Comparison of ENCODE assay signal across 7 mouse cellular contexts in the genomic region with DNA sequence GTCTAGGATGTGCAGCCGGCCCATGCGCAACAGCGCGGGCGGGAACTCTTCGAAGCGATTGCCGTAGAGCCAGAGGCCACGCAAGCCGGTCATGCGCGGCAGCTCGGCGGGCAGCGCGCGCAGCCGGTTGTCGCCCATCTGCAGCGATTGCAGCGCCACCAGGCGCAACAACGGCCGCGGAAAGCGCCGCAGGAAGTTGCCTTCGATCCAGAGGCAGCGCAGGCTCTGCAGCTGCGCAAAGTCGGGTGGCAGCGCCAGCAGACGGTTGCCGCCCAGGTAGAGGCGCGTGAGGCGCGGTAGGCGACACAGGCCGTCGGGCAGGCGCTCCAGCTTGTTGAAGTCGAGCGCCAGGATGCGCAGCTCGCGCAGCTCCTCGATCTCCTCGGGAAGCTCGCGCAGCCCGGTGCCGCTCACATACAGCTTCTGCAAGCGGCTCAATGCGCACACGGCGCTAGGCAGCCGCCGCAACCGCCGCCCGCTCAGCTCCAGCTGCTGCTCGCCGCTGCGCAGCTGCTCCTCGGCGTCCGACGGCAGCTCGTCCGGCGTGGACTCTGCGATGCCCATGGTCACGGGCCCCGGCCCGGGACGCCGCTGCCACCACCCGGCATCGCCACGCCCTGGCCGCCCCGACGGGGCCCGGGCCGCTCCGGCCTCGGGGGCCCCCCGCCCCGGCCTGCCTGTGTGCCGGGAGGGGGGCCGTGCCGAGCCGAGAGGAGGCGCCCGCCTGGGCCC. TPM values are rescaled to one million over a fixed set of nuclear protein-coding genes. Genes with fewer than 3 reads are reported as not detected.
A peak's percentile ranks its signal among the peaks of the same experiment; 100 is the strongest.
DNase-seq lines count a peak whose midpoint lies in the region; ATAC-seq and TF ChIP-seq lines count a peak whose summit lies in the region.

A gene (minus strand): TSS at position 722 of the 732 bp plus-strand sequence.

- no peaks in the 10 kb centered on the region for H3K9me3 ChIP-seq in heart, embryonic 15.5 days (replicated peaks)
- no peaks in the 10 kb centered on the region for H3K9me3 ChIP-seq in liver, embryonic 16.5 days (replicated peaks; ENCODE audit: control insufficient read depth, low read length)

- no peak within 1 kb of the TSS for H3K27ac ChIP-seq in heart, embryonic 15.5 days
- no peak within 1 kb of the TSS for H3K27ac ChIP-seq in liver, embryonic 16.5 days (ENCODE audit: low read length)
- no peak within 1 kb of the TSS for H3K27ac ChIP-seq in olfactory bulb, adult 2 months (ENCODE audit: insufficient read depth, low read depth, low read length)

- peaks cover 98% of the 10 kb centered on the region for H3K27me3 ChIP-seq in heart, embryonic 15.5 days
- H3K27me3 ChIP-seq in liver, embryonic 16.5 days (ENCODE audit: control insufficient read depth, insufficient read depth, low read depth, low read length), result peaks cover 73% of the 10 kb centered on the region

- peak within 1 kb of the TSS; percentile 86 for H3K4me2 ChIP-seq in heart, embryonic 15.5 days
- H3K4me2 ChIP-seq in liver, embryonic 16.5 days (ENCODE audit: low read depth, low read length), result peak within 1 kb of the TSS; percentile 57

- 0 out of 2 replicates have a peak, but pooled peaks have one; percentile 2 for TF ChIP-seq POLR2A in olfactory bulb, adult 2 months (IDR thresholded peaks at IDR 0.05; ENCODE audit: insufficient read depth, low read depth, low read length)

- no peaks in the 10 kb centered on the region for H3K36me3 ChIP-seq in heart, embryonic 15.5 days
- H3K36me3 ChIP-seq in liver, embryonic 16.5 days (ENCODE audit: control insufficient read depth, insufficient read depth), result no peaks in the 10 kb centered on the region

- peaks cover 19% of the 10 kb centered on the region for H3K4me1 ChIP-seq in heart, embryonic 15.5 days (replicated peaks)
- no peaks in the 10 kb centered on the region; the same call in none of the 2 replicates for H3K4me1 ChIP-seq in liver, embryonic 16.5 days (ENCODE audit: control insufficient read depth, low read depth, low read length)
- peaks cover 26% of the 10 kb centered on the region for H3K4me1 ChIP-seq in olfactory bulb, adult 2 months (ENCODE audit: control insufficient read depth, insufficient read depth, low read length)

- no peak for TF ChIP-seq CTCF in olfactory bulb, adult 2 months (IDR thresholded peaks at IDR 0.05; ENCODE audit: insufficient read depth, low read depth, low read length)

- ATAC-seq in heart, embryonic 15.5 days (replicated peaks; ENCODE audit: insufficient number of reproducible peaks, insufficient read depth, low FRiP score, low read depth), result peak; percentile 32; the same call in 1 of the 2 replicates
- ATAC-seq in liver, embryonic 16.5 days (ENCODE audit: low read depth), result peak; percentile 10; the same call in 1 of the 2 replicates

- peak; percentile 39 to 40 for DNase-seq in adrenal gland, adult 18-20 months (ENCODE audit: low spot score in 2 of 2)
- DNase-seq in embryo, embryonic 11 days, result peak; percentile 91
- DNase-seq in kidney, postnatal 25 days, result peak; percentile 45 to 73
- peak; percentile 74 for DNase-seq in thymus, postnatal 0 days (ENCODE audit: low spot score)

- H3K9ac ChIP-seq in heart, embryonic 15.5 days, result no peak within 1 kb of the TSS
- no peak within 1 kb of the TSS; the same call in 1 of the 2 replicates for H3K9ac ChIP-seq in liver, embryonic 16.5 days (ENCODE audit: low read depth, low read length)

- WGBS in heart, embryonic 15.5 days, result under 1% methylated on average over 77 of the region's 96 CpGs
- 2% methylated on average over 94 of the region's 96 CpGs for WGBS in liver, embryonic 16.5 days (ENCODE audit: insufficient replicate concordance)
- under 1% methylated on average over 96 of the region's 96 CpGs for WGBS in olfactory bulb, adult 2 months

- peak within 1 kb of the TSS; percentile 50 for H3K4me3 ChIP-seq in heart, embryonic 15.5 days
- peak within 1 kb of the TSS; percentile 43 for H3K4me3 ChIP-seq in liver, embryonic 16.5 days (ENCODE audit: low read depth, low read length)
- peak within 1 kb of the TSS; percentile 43 for H3K4me3 ChIP-seq in olfactory bulb, adult 2 months (ENCODE audit: insufficient read depth, low read depth, low read length)

RNA-seq across cellular contexts. Expression of the gene that starts here (rescaled TPM):
- 1 to 10 TPM; 4.1 to 5.9 TPM for total RNA-seq in adrenal gland, adult 18-20 months (2021)
- 0.13 and 0.23 TPM in 2 replicates for polyA plus RNA-seq in heart, embryonic 15.5 days (2015; fragmentation: Nextera tagmentation; extraction: Ambion mirVana)
- 0.06 TPM in 1 of 2 replicates, not detected in the other for polyA plus RNA-seq in liver, embryonic 16.5 days (2015; fragmentation: Nextera tagmentation; extraction: Ambion mirVana)
- not detected in 2 replicates for polyA plus RNA-seq in olfactory bulb, adult 2 months (2012; ENCODE audit: insufficient read depth, insufficient read length, low replicate concordance, missing spikeins)
- 0.08 and 0.17 TPM in 2 replicates for polyA plus RNA-seq in thymus, postnatal 0 days (2015; fragmentation: Nextera tagmentation; extraction: Ambion mirVana)

Comparison
In these comparisons a context has a peak if more than half of its experiments do, and no peak if none do; other contexts are left out.
1. Peak in ATAC-seq, H3K4me3 ChIP-seq and H3K4me2 ChIP-seq in heart, embryonic 15.5 days; RNA of the gene not detected or under 1 TPM.
2. Peak in ATAC-seq, H3K4me3 ChIP-seq and H3K4me2 ChIP-seq in liver, embryonic 16.5 days; RNA of the gene not detected or under 1 TPM.
3. Peak in DNase-seq in thymus, postnatal 0 days; RNA of the gene not detected or under 1 TPM.
4. DNase-seq: peak in every context shown above with its lines; median percentile 91 in embryo, embryonic 11 days; 74 in thymus, postnatal 0 days; 59 in kidney, postnatal 25 days; 40 in adrenal gland, adult 18-20 months.